Mouse (Mus musculus) bone marrow, adult 2 months (tissue): ENCODE results near the gene BC048562.

Experiments
- CTCF ChIP-seq: fragments of 200-500 bp; IDR thresholded peaks from 2 replicates; pipeline ENCODE4 v1.5.1; 2011; ENCODE audit warnings: low read length, control low read depth; ENCODE audit not compliant: control insufficient read depth, insufficient read depth
- POLR2A ChIP-seq: fragments of 200-500 bp; IDR thresholded peaks from 2 replicates; pipeline ENCODE4 v1.6.1; 2011; ENCODE audit warnings: low read depth, mild to moderate bottlenecking, control low read depth, low read length, borderline replicate concordance; ENCODE audit not compliant: control insufficient read depth

GRCm38 (mm10) chr9:108395427-108395826 is 40.9 kb upstream of the BC048562 start:
- no peak for TF ChIP-seq POLR2A
- TF ChIP-seq CTCF: no peak
